Mouse (Mus musculus) hindbrain, embryonic 14.5 days (tissue): ENCODE measurements at regions not wholly inside any gene's neighbourhood (a gene's known extent, or its start where the extent isn't known, plus 50 kb on each side); places are given as distances from the start of the nearest gene placed in this dataset.
A peak's percentile ranks its signal among the peaks of the same experiment; 100 is the strongest.

Experiments used
- ATAC-seq: fragments of 200-750 bp; cut with Nextera tagmentation; 2 replicates; pipeline ENCODE4 v1.8.0; 2017; ENCODE audit warnings: moderate number of reproducible peaks, mild to moderate bottlenecking, moderate TSS enrichment, moderate library complexity; ENCODE audit not compliant: low FRiP score
- DNase-seq: peaks from one replicate; pipeline ENCODE4 v3.0.0-alpha.2; 2015; ENCODE audit warnings: low spot score
- H3K27ac ChIP-seq: fragments of 300-500 bp; sonication (generic); 2 replicates; pipeline ENCODE4 v1.5.1; 2014; ENCODE audit warnings: mild to moderate bottlenecking, moderate library complexity
- H3K27me3 ChIP-seq: fragments of 300-500 bp; sonication (generic); 2 replicates; pipeline ENCODE4 v1.6.1; 2014; ENCODE audit warnings: mild to moderate bottlenecking, low read length, mixed read lengths; ENCODE audit not compliant: control insufficient read depth, insufficient read depth
- H3K36me3 ChIP-seq: fragments of 300-500 bp; sonication (generic); replicated peaks from 2 replicates; pipeline ENCODE4 v1.6.1; 2014; ENCODE audit not compliant: control insufficient read depth, insufficient read depth
- H3K4me1 ChIP-seq: fragments of 300-500 bp; sonication (generic); replicated peaks from 2 replicates; pipeline ENCODE4 v1.6.1; 2014; ENCODE audit warnings: antibody characterized with exemption, low read length, mixed read lengths; ENCODE audit not compliant: control insufficient read depth, insufficient read depth
- H3K4me2 ChIP-seq: fragments of 300-500 bp; sonication (generic); replicated peaks from 2 replicates; pipeline ENCODE4 v1.6.1; 2014; ENCODE audit warnings: mild to moderate bottlenecking, moderate library complexity
- H3K4me3 ChIP-seq: fragments of 300-500 bp; sonication (generic); replicated peaks from 2 replicates; pipeline ENCODE4 v1.5.1; 2014; ENCODE audit warnings: mild to moderate bottlenecking, low read length
- H3K9ac ChIP-seq: fragments of 300-500 bp; sonication (generic); 2 replicates; pipeline ENCODE4 v1.6.1; 2014
- H3K9me3 ChIP-seq: fragments of 300-500 bp; sonication (generic); 2 replicates; pipeline ENCODE4 v1.6.1; 2016; ENCODE audit warnings: low read length; ENCODE audit not compliant: control insufficient read depth
- WGBS: fragments of 180-500 bp; shearing (Covaris S2); extraction: QIAGEN DNeasy Blood & Tissue Kit; methylation state at CpG from one replicate; pipeline ENCODE4 v1.1.7; 2014; 5-methylcytosine and 5-hydroxymethylcytosine counted together

GRCm38 (mm10) chr6:112204956-112205355 lies 68.6 kb upstream of the Lmcd1 start:
- no peak for ATAC-seq
- Histone ChIP-seq H3K4me2 (no peak overlapping the region), H3K4me3 (no peak overlapping the region)

GRCm38 (mm10) chr6:112205420-112205995 lies 68.0 kb upstream of the Lmcd1 start:
- no peak for ATAC-seq
- no peaks in the 10 kb centered on the region for H3K9me3 ChIP-seq
- H3K4me3 ChIP-seq: no peak overlapping the region

More at GRCm38 (mm10) chr6:112204956-112205355, 68.6 kb upstream of the Lmcd1 start:
- no peak overlapping the region for H3K9ac ChIP-seq
- 0 out of 2 replicates have a peak, but pooled peaks cover 5% of the 10 kb centered on the region for H3K4me1 ChIP-seq
- H3K27ac ChIP-seq: no peak overlapping the region
- DNase-seq: no peak
- H3K9me3 ChIP-seq: no peaks in the 10 kb centered on the region
- H3K36me3 ChIP-seq: no peaks in the 10 kb centered on the region
- WGBS: 84% methylated on average over 2 of the region's 2 CpGs
- H3K27me3 ChIP-seq: no peaks in the 10 kb centered on the region

GRCm38 (mm10) chr6:112207229-112207628 lies 66.3 kb upstream of the Lmcd1 start:
- H3K4me2 ChIP-seq: no peak overlapping the region
- H3K27me3 ChIP-seq: no peaks in the 10 kb centered on the region
- WGBS: 47% methylated on average over 5 of the region's 5 CpGs
- H3K9me3 ChIP-seq: no peaks in the 10 kb centered on the region
- H3K27ac ChIP-seq: no peak overlapping the region
- 0 out of 2 replicates have a peak, but pooled peaks cover 13% of the 10 kb centered on the region for H3K4me1 ChIP-seq
- no peak for ATAC-seq
- peak; percentile 87 for DNase-seq
- no peak overlapping the region for H3K9ac ChIP-seq
- no peak overlapping the region for H3K4me3 ChIP-seq
- H3K36me3 ChIP-seq: no peaks in the 10 kb centered on the region

More at GRCm38 (mm10) chr6:112205420-112205995, 68.0 kb upstream of the Lmcd1 start:
- Histone ChIP-seq H3K4me1 (0 out of 2 replicates have a peak, but pooled peaks cover 10% of the 10 kb centered on the region), H3K4me2 (no peak overlapping the region), H3K36me3 (no peaks in the 10 kb centered on the region), H3K27me3 (no peaks in the 10 kb centered on the region), H3K27ac (no peak overlapping the region), H3K9ac (no peak overlapping the region)
- WGBS: 90% methylated on average over 11 of the region's 11 CpGs
- DNase-seq: no peak

- H3K9ac ChIP-seq: no peak overlapping the region
- peak overlapping the region; percentile 75 for H3K27ac ChIP-seq
- no peaks in the 10 kb centered on the region for H3K27me3 ChIP-seq
- no peaks in the 10 kb centered on the region for H3K36me3 ChIP-seq
- DNase-seq: peak; percentile 46
- H3K4me1 ChIP-seq: 0 out of 2 replicates have a peak, but pooled peaks cover 13% of the 10 kb centered on the region
- no peak overlapping the region for H3K4me3 ChIP-seq
- ATAC-seq: peak; percentile 89
- H3K4me2 ChIP-seq: no peak overlapping the region
- 38% methylated on average over 8 of the region's 8 CpGs for WGBS
- no peaks in the 10 kb centered on the region for H3K9me3 ChIP-seq
These were observed 63.2 kb upstream of the Lmcd1 start for GRCm38 (mm10) chr6:112210238-112210950.

GRCm38 (mm10) chr6:112216868-112217267 lies 56.7 kb upstream of the Lmcd1 start:
- H3K9me3 ChIP-seq: no peaks in the 10 kb centered on the region
- DNase-seq (no peak), ATAC-seq (no peak)
- 97% methylated on average over 3 of the region's 3 CpGs for WGBS
- no peak overlapping the region for H3K4me3 ChIP-seq
- H3K36me3 ChIP-seq: no peaks in the 10 kb centered on the region
- no peaks in the 10 kb centered on the region for H3K4me1 ChIP-seq
- no peak overlapping the region for H3K4me2 ChIP-seq
- H3K27me3 ChIP-seq: no peaks in the 10 kb centered on the region
- H3K9ac ChIP-seq: no peak overlapping the region
- no peak overlapping the region for H3K27ac ChIP-seq

GRCm38 (mm10) chr6:112218248-112218647 lies 55.3 kb upstream of the Lmcd1 start:
- Histone ChIP-seq H3K27ac (no peak overlapping the region), H3K27me3 (no peaks in the 10 kb centered on the region), H3K4me3 (no peak overlapping the region), H3K36me3 (no peaks in the 10 kb centered on the region), H3K4me1 (no peaks in the 10 kb centered on the region), H3K9me3 (no peaks in the 10 kb centered on the region), H3K9ac (no peak overlapping the region), H3K4me2 (no peak overlapping the region)
- ATAC-seq (no peak), DNase-seq (no peak)
- 58% methylated on average over 1 of the region's 1 CpGs for WGBS

- Histone ChIP-seq H3K27ac (no peak overlapping the region), H3K36me3 (no peaks in the 10 kb centered on the region), H3K4me3 (no peak overlapping the region), H3K4me1 (no peaks in the 10 kb centered on the region), H3K4me2 (no peak overlapping the region), H3K27me3 (no peaks in the 10 kb centered on the region), H3K9ac (no peak overlapping the region), H3K9me3 (no peaks in the 10 kb centered on the region)
- DNase-seq (no peak), ATAC-seq (no peak)
- 95% methylated on average over 7 of the region's 7 CpGs for WGBS
These were observed 53.9 kb upstream of the Lmcd1 start for GRCm38 (mm10) chr6:112219641-112220040.

GRCm38 (mm10) chr6:112220149-112220548 lies 53.4 kb upstream of the Lmcd1 start:
- Histone ChIP-seq H3K36me3 (no peaks in the 10 kb centered on the region), H3K4me1 (no peaks in the 10 kb centered on the region), H3K27me3 (no peaks in the 10 kb centered on the region), H3K4me3 (no peak overlapping the region), H3K27ac (no peak overlapping the region), H3K4me2 (no peak overlapping the region), H3K9ac (no peak overlapping the region), H3K9me3 (no peaks in the 10 kb centered on the region)
- no peak for ATAC-seq
- 88% methylated on average over 3 of the region's 3 CpGs for WGBS
- DNase-seq: no peak

- Histone ChIP-seq H3K4me1 (no peaks in the 10 kb centered on the region), H3K36me3 (no peaks in the 10 kb centered on the region), H3K27ac (no peak overlapping the region), H3K27me3 (no peaks in the 10 kb centered on the region), H3K9me3 (no peaks in the 10 kb centered on the region), H3K9ac (no peak overlapping the region), H3K4me2 (no peak overlapping the region), H3K4me3 (no peak overlapping the region)
- ATAC-seq: no peak
- 84% methylated on average over 2 of the region's 2 CpGs for WGBS
- DNase-seq: no peak
These were observed 52.2 kb upstream of the Lmcd1 start for GRCm38 (mm10) chr6:112221373-112221772.
